14 mouse cellular contexts compared by ENCODE assay signal in the genomic region with DNA sequence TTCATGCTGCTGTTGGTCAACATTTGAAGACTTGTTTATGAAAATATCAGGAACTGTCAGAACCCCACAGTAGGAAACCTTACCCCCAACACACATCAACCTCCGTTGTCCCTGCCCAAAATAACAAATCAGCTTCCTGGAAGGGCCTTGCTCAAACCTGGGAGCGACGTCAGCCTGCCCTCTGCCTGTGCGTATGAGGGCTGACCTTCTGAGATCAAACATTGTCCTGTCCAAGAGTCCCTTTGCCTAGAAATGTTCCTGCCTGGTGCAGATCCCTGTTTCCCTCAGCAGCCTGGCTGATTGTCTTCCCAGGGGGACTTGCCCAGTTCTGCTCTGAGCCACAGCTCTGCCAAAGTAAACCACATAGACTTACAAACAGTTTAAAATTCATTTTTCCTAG.
A peak's percentile ranks its signal among the peaks of the same experiment; 100 is the strongest.
DNase-seq lines count a peak whose midpoint lies in the region; ATAC-seq and TF ChIP-seq lines count a peak whose summit lies in the region.
"Had no signal": no experiment of that assay in that cellular context is flagged by ENCODE, and none has a peak within 500 bp of the region (broad histone marks: within the 10 kb centered on the region; RNA-seq: fewer than 3 reads in every experiment).

No protein-coding gene starts in this region.

- H3K27ac ChIP-seq in heart, adult 2 months: no peak overlapping the region
- no peak overlapping the region for H3K27ac ChIP-seq in heart, embryonic 10.5 days
- peak overlapping the region; percentile 28; the same call in 1 of the 2 replicates for H3K27ac ChIP-seq in lung, embryonic 16.5 days (ENCODE audit: low read length)
- no peak overlapping the region for H3K27ac ChIP-seq in stomach, postnatal 0 days (replicated peaks)
- H3K27ac ChIP-seq: forebrain, embryonic 12.5 days; heart, embryonic 15.5 days; limb, embryonic 13.5 days; midbrain, embryonic 10.5 days had no signal

- no peaks in the 10 kb centered on the region for H3K36me3 ChIP-seq in heart, adult 2 months (ENCODE audit: control insufficient read depth, insufficient read depth, low read length)
- H3K36me3 ChIP-seq in heart, embryonic 10.5 days: no peaks in the 10 kb centered on the region
- no peaks in the 10 kb centered on the region for H3K36me3 ChIP-seq in lung, embryonic 16.5 days (ENCODE audit: control insufficient read depth, insufficient read depth, low read length)
- H3K36me3 ChIP-seq in stomach, postnatal 0 days (ENCODE audit: control insufficient read depth, insufficient read depth, low read length): no peaks in the 10 kb centered on the region
- H3K36me3 ChIP-seq: forebrain, embryonic 12.5 days; heart, embryonic 15.5 days; limb, embryonic 13.5 days; midbrain, embryonic 10.5 days had no signal

- H3K4me3 ChIP-seq in heart, adult 2 months: no peak overlapping the region
- no peak overlapping the region for H3K4me3 ChIP-seq in heart, embryonic 10.5 days
- H3K4me3 ChIP-seq in lung, embryonic 16.5 days (ENCODE audit: low read length): no peak overlapping the region
- H3K4me3 ChIP-seq in lung, adult 2 months (replicated peaks; ENCODE audit: extremely low read depth, low read depth, low read length): no peak overlapping the region
- H3K4me3 ChIP-seq in stomach, postnatal 0 days (ENCODE audit: low read depth, low read length): no peak overlapping the region
- H3K4me3 ChIP-seq: forebrain, embryonic 12.5 days; heart, embryonic 15.5 days; limb, embryonic 13.5 days; midbrain, embryonic 10.5 days had no signal

- H3K4me1 ChIP-seq in heart, adult 2 months (ENCODE audit: control insufficient read depth, insufficient read depth, low read length): no peaks in the 10 kb centered on the region; the same call in 1 of the 2 replicates
- peaks cover 20% of the 10 kb centered on the region for H3K4me1 ChIP-seq in heart, embryonic 10.5 days
- H3K4me1 ChIP-seq in lung, embryonic 16.5 days (replicated peaks; ENCODE audit: control insufficient read depth, insufficient read depth, low read length): peaks cover 43% of the 10 kb centered on the region
- peaks cover 16% of the 10 kb centered on the region for H3K4me1 ChIP-seq in lung, adult 2 months (ENCODE audit: control insufficient read depth, insufficient read depth, low read length)
- H3K4me1 ChIP-seq in stomach, postnatal 0 days (replicated peaks; ENCODE audit: control insufficient read depth, insufficient read depth): peaks cover 9% of the 10 kb centered on the region; the same call in 1 of the 2 replicates

- DNase-seq in heart, adult 2 months: peak in 1 of 2 experiments; percentile 19
- no peak for DNase-seq in heart, embryonic 10.5 days (ENCODE audit: low spot score)
- no peak for DNase-seq in lung, adult 2 months
- peak; percentile 21 to 31 for DNase-seq in heart, postnatal 10 days
- DNase-seq in stomach, postnatal 0 days (ENCODE audit: low spot score): no peak
- no peak for DNase-seq in right cerebral cortex, adult 2 months (ENCODE audit: low spot score in 2 of 2)
- DNase-seq: cerebellum, adult 11-12 months; embryo, embryonic 11 days; right cerebral cortex, postnatal 14 days had no signal

- H3K9me3 ChIP-seq in heart, embryonic 10.5 days: no peaks in the 10 kb centered on the region
- H3K9me3 ChIP-seq in lung, embryonic 16.5 days (ENCODE audit: control insufficient read depth, low read length): no peaks in the 10 kb centered on the region
- no peaks in the 10 kb centered on the region for H3K9me3 ChIP-seq in stomach, postnatal 0 days (ENCODE audit: control insufficient read depth, low read length)
- H3K9me3 ChIP-seq: forebrain, embryonic 12.5 days; heart, embryonic 15.5 days; limb, embryonic 13.5 days; midbrain, embryonic 10.5 days had no signal

- TF ChIP-seq CTCF in heart, adult 2 months (IDR thresholded peaks at IDR 0.05): peak; percentile 19; the same call in 1 of the 2 replicates
- TF ChIP-seq CTCF in lung, adult 2 months (IDR thresholded peaks at IDR 0.05; ENCODE audit: insufficient read depth, low read length): no peak
- 0 out of 2 replicates have a peak, but pooled peaks have one; percentile 17 for TF ChIP-seq CTCF in stomach, postnatal 0 days (IDR thresholded peaks at IDR 0.05; ENCODE audit: low read depth)

- WGBS in heart, adult 2 months: 26% methylated on average over 4 of the region's 4 CpGs
- WGBS in heart, embryonic 10.5 days: 44% methylated on average over 4 of the region's 4 CpGs
- 42% methylated on average over 4 of the region's 4 CpGs for WGBS in lung, embryonic 16.5 days
- WGBS in lung, adult 2 months: 63% methylated on average over 4 of the region's 4 CpGs
- WGBS in stomach, postnatal 0 days: 56% methylated on average over 4 of the region's 4 CpGs

- intact Hi-C loops in heart, adult 2 months (cut with DNase I): no loop called here
- intact Hi-C loops in heart, postnatal 10 days (cut with DNase I): no loop called here

- TF ChIP-seq EP300 in heart, adult 2 months (IDR thresholded peaks at IDR 0.05; ENCODE audit: insufficient read depth, low read depth, low read length): no peak
- TF ChIP-seq EP300 in stomach, postnatal 0 days (optimal IDR thresholded peaks at IDR 0.05): no peak

- TF ChIP-seq POLR2A in heart, adult 2 months (IDR thresholded peaks at IDR 0.05; ENCODE audit: insufficient read depth, low read depth, low read length): no peak
- no peak for TF ChIP-seq POLR2A in lung, adult 2 months (IDR thresholded peaks at IDR 0.05; ENCODE audit: borderline replicate concordance, extremely low read depth, low read depth, low read length)

- ATAC-seq in lung, embryonic 16.5 days (ENCODE audit: low read depth): no peak
- no peak for ATAC-seq in stomach, postnatal 0 days (ENCODE audit: low FRiP score, low TSS enrichment)

- no peaks in the 10 kb centered on the region for H3K79me2 ChIP-seq in heart, adult 2 months (replicated peaks; ENCODE audit: control insufficient read depth, insufficient read depth, low read length)

- H3K9ac ChIP-seq in heart, adult 2 months (ENCODE audit: low read depth, low read length): no peak overlapping the region
- H3K9ac ChIP-seq in lung, embryonic 16.5 days (ENCODE audit: low read length): no peak overlapping the region
- no peak overlapping the region for H3K9ac ChIP-seq in stomach, postnatal 0 days (ENCODE audit: low read length)
- H3K9ac ChIP-seq: forebrain, embryonic 12.5 days; heart, embryonic 15.5 days; limb, embryonic 13.5 days had no signal

- H3K4me2 ChIP-seq in lung, embryonic 16.5 days (ENCODE audit: low read depth, low read length): no peak overlapping the region
- H3K4me2 ChIP-seq in stomach, postnatal 0 days (replicated peaks; ENCODE audit: low read depth): no peak overlapping the region
- H3K4me2 ChIP-seq: forebrain, embryonic 12.5 days; heart, embryonic 15.5 days; limb, embryonic 13.5 days had no signal

- no peaks in the 10 kb centered on the region for H3K27me3 ChIP-seq in heart, adult 2 months (ENCODE audit: control insufficient read depth, insufficient read depth, low read length)
- no peaks in the 10 kb centered on the region for H3K27me3 ChIP-seq in heart, embryonic 10.5 days (ENCODE audit: insufficient read depth, poor library complexity, severe bottlenecking)
- H3K27me3 ChIP-seq in lung, embryonic 16.5 days (ENCODE audit: control insufficient read depth, insufficient read depth, low read depth, low read length): no peaks in the 10 kb centered on the region
- no peaks in the 10 kb centered on the region for H3K27me3 ChIP-seq in stomach, postnatal 0 days (ENCODE audit: control insufficient read depth, insufficient read depth, low read length)
- H3K27me3 ChIP-seq: forebrain, embryonic 12.5 days; heart, embryonic 15.5 days; limb, embryonic 13.5 days had no signal

Comparison
In these comparisons a context has a peak if more than half of its experiments do, and no peak if none do; other contexts are left out.
1. DNase-seq: peak in heart, postnatal 10 days (2 of 2); none in heart, embryonic 10.5 days (single experiment), lung, adult 2 months (single experiment), stomach, postnatal 0 days (single experiment) and right cerebral cortex, adult 2 months (0 of 2).